9 mouse cellular contexts compared by ENCODE assay signal in genomic region chr2:35841841-35842420, GRCm38 (mm10).
DNase-seq lines count a peak whose midpoint lies in the region; ATAC-seq and TF ChIP-seq lines count a peak whose summit lies in the region.
"Had no signal": no experiment of that assay in that cellular context is flagged by ENCODE, and none has a peak within 500 bp of the region (broad histone marks: within the 10 kb centered on the region; RNA-seq: fewer than 3 reads in every experiment).

No protein-coding gene starts in this region.

- TF ChIP-seq EP300 in liver, embryonic 14.5 days (IDR thresholded peaks at IDR 0.05; ENCODE audit: low read depth): no peak
- no peak for TF ChIP-seq EP300 in heart, adult 2 months (IDR thresholded peaks at IDR 0.05; ENCODE audit: insufficient read depth, low read depth, low read length)

- 41% methylated on average over 4 of the region's 4 CpGs for WGBS in liver, embryonic 14.5 days (ENCODE audit: insufficient replicate concordance)
- 54% methylated on average over 4 of the region's 4 CpGs for WGBS in limb, embryonic 15.5 days
- WGBS in heart, adult 2 months: 68% methylated on average over 4 of the region's 4 CpGs
- 68% methylated on average over 4 of the region's 4 CpGs for WGBS in hindbrain, postnatal 0 days

- intact Hi-C loops in heart, adult 2 months (cut with DNase I): no loop called here

- DNase-seq in adrenal gland, adult (ENCODE audit: inconsistent age in 2 of 2, low spot score in 1 of 2): peak; percentile 51 to 80
- no peak for DNase-seq in adrenal gland, postnatal 25 days
- DNase-seq in liver, embryonic 14.5 days (ENCODE audit: low read depth in 3 of 3, low spot score in 3 of 3): no peak
- DNase-seq in liver (no peak), R1 (ENCODE audit: low read depth, low spot score) (peak; percentile 34)
- no peak for DNase-seq in heart, adult 2 months
- no peak for DNase-seq in hindbrain, postnatal 0 days (ENCODE audit: low spot score)

- peaks cover 0 to 3% of the 10 kb centered on the region in 2 experiments; a peak in 1 of 4 replicates for H3K4me1 ChIP-seq in liver, embryonic 14.5 days (replicated peaks; ENCODE audit: control insufficient read depth in 2 of 2, insufficient read depth in 2 of 2, low read length in 1 of 2)
- H3K4me1 ChIP-seq in limb, embryonic 15.5 days: peaks cover 22% of the 10 kb centered on the region
- H3K4me1 ChIP-seq in heart, adult 2 months (ENCODE audit: control insufficient read depth, insufficient read depth, low read length): peaks cover 2% of the 10 kb centered on the region
- H3K4me1 ChIP-seq in hindbrain, postnatal 0 days (ENCODE audit: insufficient read depth, low read length): no peaks in the 10 kb centered on the region

- H3K4me2 ChIP-seq in liver, embryonic 14.5 days (ENCODE audit: low read depth): no peak overlapping the region
- H3K4me2 ChIP-seq in limb, embryonic 15.5 days: 0 out of 2 replicates have a peak overlapping the region, but pooled peaks have one; percentile 23
- no peak overlapping the region for H3K4me2 ChIP-seq in hindbrain, postnatal 0 days (ENCODE audit: low read depth, low read length)

- H3K27ac ChIP-seq in liver, embryonic 14.5 days: no peak overlapping the region
- H3K27ac ChIP-seq in limb, embryonic 15.5 days: no peak overlapping the region
- no peak overlapping the region for H3K27ac ChIP-seq in heart, adult 2 months
- H3K27ac ChIP-seq in hindbrain, postnatal 0 days: no peak overlapping the region

- no peak overlapping the region for H3K9ac ChIP-seq in liver, embryonic 14.5 days (replicated peaks)
- no peak overlapping the region for H3K9ac ChIP-seq in limb, embryonic 15.5 days
- no peak overlapping the region for H3K9ac ChIP-seq in heart, adult 2 months (ENCODE audit: low read depth, low read length)
- H3K9ac ChIP-seq in hindbrain, postnatal 0 days (replicated peaks; ENCODE audit: low read length): no peak overlapping the region
- H3K9ac ChIP-seq: forebrain, postnatal 0 days had no signal

- H3K9me3 ChIP-seq in liver, embryonic 14.5 days (ENCODE audit: control insufficient read depth, low read length): no peaks in the 10 kb centered on the region
- H3K9me3 ChIP-seq in limb, embryonic 15.5 days: peaks cover 4% of the 10 kb centered on the region; the same call in 1 of the 2 replicates
- H3K9me3 ChIP-seq in hindbrain, postnatal 0 days (ENCODE audit: low read length): no peaks in the 10 kb centered on the region

- H3K27me3 ChIP-seq in liver, embryonic 14.5 days (ENCODE audit: control insufficient read depth, insufficient read depth, low read length): no peaks in the 10 kb centered on the region
- no peaks in the 10 kb centered on the region for H3K27me3 ChIP-seq in limb, embryonic 15.5 days
- H3K27me3 ChIP-seq in heart, adult 2 months (ENCODE audit: control insufficient read depth, insufficient read depth, low read length): no peaks in the 10 kb centered on the region
- no peaks in the 10 kb centered on the region for H3K27me3 ChIP-seq in hindbrain, postnatal 0 days (ENCODE audit: insufficient read depth, low read length)

- H3K4me3 ChIP-seq in liver, embryonic 14.5 days (ENCODE audit: insufficient read depth in 1 of 2, low read depth in 2 of 2, low read length in 2 of 2): no peak overlapping the region
- H3K4me3 ChIP-seq in limb, embryonic 15.5 days: no peak overlapping the region
- no peak overlapping the region for H3K4me3 ChIP-seq in heart, adult 2 months
- H3K4me3 ChIP-seq in hindbrain, postnatal 0 days (ENCODE audit: low read length): no peak overlapping the region

- TF ChIP-seq POLR2A in heart, adult 2 months (IDR thresholded peaks at IDR 0.05; ENCODE audit: insufficient read depth, low read depth, low read length): no peak

- no peak for ATAC-seq in liver, embryonic 14.5 days (ENCODE audit: insufficient read depth)
- ATAC-seq in limb, embryonic 15.5 days (ENCODE audit: insufficient number of reproducible peaks, low FRiP score, low TSS enrichment, low read depth): no peak
- no peak for ATAC-seq in hindbrain, postnatal 0 days

- TF ChIP-seq CTCF in liver, embryonic 14.5 days (IDR thresholded peaks at IDR 0.05; ENCODE audit: low read depth): 0 out of 2 replicates have a peak, but pooled peaks have one; percentile 32
- TF ChIP-seq CTCF in heart, adult 2 months (IDR thresholded peaks at IDR 0.05): no peak
- TF ChIP-seq CTCF in hindbrain, postnatal 0 days (IDR thresholded peaks at IDR 0.05; ENCODE audit: low read depth): no peak

- H3K79me2 ChIP-seq in heart, adult 2 months (replicated peaks; ENCODE audit: control insufficient read depth, insufficient read depth, low read length): no peaks in the 10 kb centered on the region

- no peaks in the 10 kb centered on the region for H3K36me3 ChIP-seq in liver, embryonic 14.5 days (replicated peaks; ENCODE audit: control insufficient read depth, insufficient read depth, low read depth)
- H3K36me3 ChIP-seq in limb, embryonic 15.5 days: no peaks in the 10 kb centered on the region
- H3K36me3 ChIP-seq in heart, adult 2 months (ENCODE audit: control insufficient read depth, insufficient read depth, low read length): no peaks in the 10 kb centered on the region
- no peaks in the 10 kb centered on the region for H3K36me3 ChIP-seq in hindbrain, postnatal 0 days (ENCODE audit: insufficient read depth, low read length)

Comparison
In these comparisons a context has a peak if more than half of its experiments do, and no peak if none do; other contexts are left out.
1. DNase-seq: peak in adrenal gland, adult (2 of 2) and R1 (single experiment); none in adrenal gland, postnatal 25 days (single experiment), liver, embryonic 14.5 days (0 of 3), liver (single experiment), heart, adult 2 months (0 of 2) and hindbrain, postnatal 0 days (single experiment).